ENCODE assay signal across 8 mouse cellular contexts in genomic region chr7:4993999-4994788, GRCm38 (mm10). TPM values are rescaled to one million over a fixed set of nuclear protein-coding genes. Genes with fewer than 3 reads are reported as not detected.
A peak's percentile ranks its signal among the peaks of the same experiment; 100 is the strongest.
DNase-seq lines count a peak whose midpoint lies in the region; ATAC-seq lines count a peak whose summit lies in the region.

No protein-coding gene starts in this region.

- 62% methylated on average over 59 of the region's 59 CpGs for WGBS in intestine, embryonic 15.5 days
- 61% methylated on average over 59 of the region's 59 CpGs for WGBS in intestine, embryonic 16.5 days
- whole genome bisulfite sequencing in forebrain, embryonic 12.5 days: 51% methylated on average over 53 of the region's 59 CpGs
- 48% methylated on average over 59 of the region's 59 CpGs for WGBS in midbrain, embryonic 10.5 days

- no peaks in the 10 kb centered on the region for H3K9me3 ChIP-seq in intestine, embryonic 15.5 days
- H3K9me3 ChIP-seq in intestine, embryonic 16.5 days (ENCODE audit: control insufficient read depth, low read length): peaks cover 10% of the 10 kb centered on the region
- peaks cover 18% of the 10 kb centered on the region; the same call in 1 of the 2 replicates for H3K9me3 ChIP-seq in forebrain, embryonic 12.5 days
- H3K9me3 ChIP-seq in midbrain, embryonic 10.5 days (replicated peaks): peaks cover 34% of the 10 kb centered on the region

- H3K4me3 ChIP-seq in intestine, embryonic 15.5 days (replicated peaks): no peak overlapping the region
- H3K4me3 ChIP-seq in intestine, embryonic 16.5 days (ENCODE audit: low read length): no peak overlapping the region
- H3K4me3 ChIP-seq in forebrain, embryonic 12.5 days (replicated peaks): peak overlapping the region; percentile 68
- H3K4me3 ChIP-seq in midbrain, embryonic 10.5 days: peak overlapping the region; percentile 78

- H3K4me1 ChIP-seq in intestine, embryonic 15.5 days (replicated peaks): peaks cover 16% of the 10 kb centered on the region
- peaks cover 12% of the 10 kb centered on the region for H3K4me1 ChIP-seq in intestine, embryonic 16.5 days (ENCODE audit: control insufficient read depth, insufficient read depth, low read length)
- peaks cover 36% of the 10 kb centered on the region for H3K4me1 ChIP-seq in forebrain, embryonic 12.5 days
- peaks cover 42% of the 10 kb centered on the region for H3K4me1 ChIP-seq in midbrain, embryonic 10.5 days

- H3K9ac ChIP-seq in intestine, embryonic 15.5 days: no peak overlapping the region
- no peak overlapping the region for H3K9ac ChIP-seq in intestine, embryonic 16.5 days (ENCODE audit: low read depth, low read length)
- H3K9ac ChIP-seq in forebrain, embryonic 12.5 days: peak overlapping the region; percentile 33; the same call in 1 of the 2 replicates

- peak overlapping the region; percentile 80; the same call in 1 of the 2 replicates for H3K4me2 ChIP-seq in intestine, embryonic 15.5 days (replicated peaks)
- H3K4me2 ChIP-seq in intestine, embryonic 16.5 days (ENCODE audit: low read depth, low read length): no peak overlapping the region; the same call in 1 of the 2 replicates
- peak overlapping the region; percentile 82 for H3K4me2 ChIP-seq in forebrain, embryonic 12.5 days

- H3K27ac ChIP-seq in intestine, embryonic 15.5 days: no peak overlapping the region
- no peak overlapping the region for H3K27ac ChIP-seq in intestine, embryonic 16.5 days (ENCODE audit: low read length)
- no peak overlapping the region for H3K27ac ChIP-seq in forebrain, embryonic 12.5 days
- H3K27ac ChIP-seq in midbrain, embryonic 10.5 days (replicated peaks): no peak overlapping the region; the same call in 1 of the 2 replicates

- peaks cover 17% of the 10 kb centered on the region; the same call in 1 of the 2 replicates for H3K36me3 ChIP-seq in intestine, embryonic 15.5 days
- H3K36me3 ChIP-seq in intestine, embryonic 16.5 days (ENCODE audit: control insufficient read depth, insufficient read depth, low read length): peaks cover 19% of the 10 kb centered on the region
- H3K36me3 ChIP-seq in forebrain, embryonic 12.5 days (replicated peaks): peaks cover 37% of the 10 kb centered on the region
- peaks cover 42% of the 10 kb centered on the region for H3K36me3 ChIP-seq in midbrain, embryonic 10.5 days

- ATAC-seq in intestine, embryonic 15.5 days: no peak
- ATAC-seq in intestine, embryonic 16.5 days: no peak
- ATAC-seq in forebrain, embryonic 12.5 days (ENCODE audit: low FRiP score): no peak

- peak; percentile 68 for DNase-seq in cerebellum, adult 9-11 months
- DNase-seq in midbrain, embryonic 10.5 days (ENCODE audit: low spot score): peak; percentile 40
- no peak for DNase-seq in urinary bladder, postnatal 4 days (ENCODE audit: low spot score in 2 of 2)
- no peak for DNase-seq in frontal cortex, adult 2 months (ENCODE audit: extremely low spot score in 1 of 2, low spot score in 1 of 2)
- DNase-seq in layer of hippocampus, adult 9-10 months (ENCODE audit: low spot score): no peak

- H3K27me3 ChIP-seq in intestine, embryonic 15.5 days (replicated peaks): no peaks in the 10 kb centered on the region
- H3K27me3 ChIP-seq in intestine, embryonic 16.5 days (replicated peaks; ENCODE audit: control insufficient read depth, insufficient read depth, low read length): no peaks in the 10 kb centered on the region
- H3K27me3 ChIP-seq in forebrain, embryonic 12.5 days: peaks cover 25% of the 10 kb centered on the region
- H3K27me3 ChIP-seq in midbrain, embryonic 10.5 days (ENCODE audit: low read depth, poor library complexity, severe bottlenecking): peaks cover 33% of the 10 kb centered on the region

RNA-seq across cellular contexts. Expression of gene Zfp579, which starts 1.8 kb away (rescaled TPM):
- polyA plus RNA-seq in intestine, embryonic 15.5 days (2015; fragmentation: Nextera tagmentation; extraction: Ambion mirVana): 22.2 and 24.6 TPM in 2 replicates
- polyA plus RNA-seq in intestine, embryonic 16.5 days (2015; fragmentation: Nextera tagmentation; extraction: Ambion mirVana): 20.3 and 21.7 TPM in 2 replicates
- 55.9 and 56.9 TPM in 2 replicates for polyA plus RNA-seq in forebrain, embryonic 12.5 days (2016; fragmentation: Nextera tagmentation; extraction: Ambion mirVana)
- 26.2 and 35.6 TPM in 2 replicates for polyA plus RNA-seq in midbrain, embryonic 10.5 days (2016; fragmentation: Nextera tagmentation; extraction: Ambion mirVana)
- 49.7 and 60.9 TPM in 2 replicates for polyA plus RNA-seq in frontal cortex, adult 2 months (2012; rRNA removed)

RNA-seq across cellular contexts. Expression of gene Zfp524, which starts 20.0 kb away (rescaled TPM):
- polyA plus RNA-seq in intestine, embryonic 15.5 days (2015; fragmentation: Nextera tagmentation; extraction: Ambion mirVana): 20.2 and 21.4 TPM in 2 replicates
- 24.3 and 27.3 TPM in 2 replicates for polyA plus RNA-seq in intestine, embryonic 16.5 days (2015; fragmentation: Nextera tagmentation; extraction: Ambion mirVana)
- 9.5 and 9.6 TPM in 2 replicates for polyA plus RNA-seq in forebrain, embryonic 12.5 days (2016; fragmentation: Nextera tagmentation; extraction: Ambion mirVana)
- 7.1 and 9.1 TPM in 2 replicates for polyA plus RNA-seq in midbrain, embryonic 10.5 days (2016; fragmentation: Nextera tagmentation; extraction: Ambion mirVana)
- polyA plus RNA-seq in frontal cortex, adult 2 months (2012; rRNA removed): 11.7 and 13.5 TPM in 2 replicates

RNA-seq across cellular contexts. Expression of gene Fiz1, which starts 20.3 kb away (rescaled TPM):
- 37.0 and 38.5 TPM in 2 replicates for polyA plus RNA-seq in intestine, embryonic 15.5 days (2015; fragmentation: Nextera tagmentation; extraction: Ambion mirVana)
- 25.4 and 27.1 TPM in 2 replicates for polyA plus RNA-seq in intestine, embryonic 16.5 days (2015; fragmentation: Nextera tagmentation; extraction: Ambion mirVana)
- polyA plus RNA-seq in forebrain, embryonic 12.5 days (2016; fragmentation: Nextera tagmentation; extraction: Ambion mirVana): 64.9 and 67.3 TPM in 2 replicates
- 56.7 and 58.1 TPM in 2 replicates for polyA plus RNA-seq in midbrain, embryonic 10.5 days (2016; fragmentation: Nextera tagmentation; extraction: Ambion mirVana)
- 22.7 TPM in 2 replicates for polyA plus RNA-seq in frontal cortex, adult 2 months (2012; rRNA removed)

RNA-seq across cellular contexts. Expression of gene Gm44973, which starts 21.1 kb away (rescaled TPM):
- polyA plus RNA-seq in intestine, embryonic 15.5 days (2015; fragmentation: Nextera tagmentation; extraction: Ambion mirVana): 1.6 TPM in 2 replicates
- polyA plus RNA-seq in intestine, embryonic 16.5 days (2015; fragmentation: Nextera tagmentation; extraction: Ambion mirVana): 3.6 and 4.7 TPM in 2 replicates
- 0.69 TPM in 1 of 2 replicates, not detected in the other for polyA plus RNA-seq in forebrain, embryonic 12.5 days (2016; fragmentation: Nextera tagmentation; extraction: Ambion mirVana)
- polyA plus RNA-seq in midbrain, embryonic 10.5 days (2016; fragmentation: Nextera tagmentation; extraction: Ambion mirVana): 1.2 and 1.5 TPM in 2 replicates
- polyA plus RNA-seq in frontal cortex, adult 2 months (2012; rRNA removed): not detected in 2 replicates

RNA-seq across cellular contexts. Expression of gene Sbk3, which starts 23.2 kb away (rescaled TPM):
- polyA plus RNA-seq in intestine, embryonic 15.5 days (2015; fragmentation: Nextera tagmentation; extraction: Ambion mirVana): not detected in 2 replicates
- not detected in 2 replicates for polyA plus RNA-seq in intestine, embryonic 16.5 days (2015; fragmentation: Nextera tagmentation; extraction: Ambion mirVana)
- not detected in 2 replicates for polyA plus RNA-seq in forebrain, embryonic 12.5 days (2016; fragmentation: Nextera tagmentation; extraction: Ambion mirVana)
- polyA plus RNA-seq in midbrain, embryonic 10.5 days (2016; fragmentation: Nextera tagmentation; extraction: Ambion mirVana): not detected in 2 replicates
- polyA plus RNA-seq in frontal cortex, adult 2 months (2012; rRNA removed): 2.2 and 2.5 TPM in 2 replicates

Comparison
In these comparisons a context has a peak if more than half of its experiments do, and no peak if none do; other contexts are left out.
1. H3K4me3 ChIP-seq: peak in forebrain, embryonic 12.5 days (single experiment) and midbrain, embryonic 10.5 days (single experiment); none in intestine, embryonic 15.5 days (single experiment) and intestine, embryonic 16.5 days (single experiment).
2. DNase-seq: peak in cerebellum, adult 9-11 months (single experiment) and midbrain, embryonic 10.5 days (single experiment); none in urinary bladder, postnatal 4 days (0 of 2), frontal cortex, adult 2 months (0 of 2) and layer of hippocampus, adult 9-10 months (single experiment).